Mouse (Mus musculus) ovary, postnatal 14 days (tissue): ENCODE measurements around the gene Tmem205.
A peak's percentile ranks its signal among the peaks of the same experiment; 100 is the strongest.

ENCODE experiments used
- DNase-seq: peaks from one replicate; pipeline ENCODE4 v3.0.0; 2022; ENCODE audit warnings: low spot score

Gene Tmem205

GRCm38 (mm10) chr9:21927208-21927753 is at the start of gene Tmem205, which contains the start of gene Ccdc159:
Tmem205 (minus strand) TSS chr9:21927556.
Ccdc159 (plus strand) TSS chr9:21927471.
- DNase-seq = peak; percentile 79

DNA sequence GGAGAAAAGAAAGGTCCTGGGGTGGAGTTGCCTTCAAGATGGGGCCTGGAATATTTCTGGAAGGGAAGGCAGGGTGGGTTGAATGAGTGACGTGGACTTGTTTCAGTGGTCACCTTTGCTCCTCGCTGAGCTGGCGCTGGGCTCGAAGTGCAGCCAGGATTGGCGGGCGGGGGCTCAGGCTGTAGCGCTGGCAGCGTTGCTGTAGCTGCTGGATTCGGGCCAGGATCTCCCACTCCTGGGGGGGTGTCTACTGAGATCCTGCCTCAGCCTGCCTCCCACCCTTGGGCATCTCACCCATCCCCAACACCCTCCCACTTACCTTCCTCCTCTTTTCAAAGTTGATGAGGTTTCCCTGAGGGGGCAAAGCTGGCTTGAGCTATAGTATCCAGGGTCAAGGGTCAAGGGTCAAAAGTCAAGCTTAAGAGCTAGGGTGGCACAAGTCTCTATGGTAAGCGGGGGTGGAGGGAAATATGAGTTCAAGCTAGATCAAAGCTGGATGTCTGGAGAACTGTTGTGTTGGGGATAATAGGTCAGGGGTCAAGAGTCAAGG is 49.3 kb upstream of the Tmem205 start:
- DNase-seq = no peak

GRCm38 (mm10) chr9:21969304-21969703 is 41.9 kb upstream of the Tmem205 start:
- no peak for DNase-seq

GRCm38 (mm10) chr9:21968883-21969282 is 41.5 kb upstream of the Tmem205 start:
- no peak for DNase-seq

- no peak for DNase-seq
Observed at GRCm38 (mm10) chr9:21963417-21963816, 36.1 kb upstream of the Tmem205 start, which contains the start of gene Epor. Epor (minus strand) TSS chr9:21963506.

GRCm38 (mm10) chr9:21962416-21963059 is 35.2 kb upstream of the Tmem205 start:
- peak; percentile 39 for DNase-seq

DNA sequence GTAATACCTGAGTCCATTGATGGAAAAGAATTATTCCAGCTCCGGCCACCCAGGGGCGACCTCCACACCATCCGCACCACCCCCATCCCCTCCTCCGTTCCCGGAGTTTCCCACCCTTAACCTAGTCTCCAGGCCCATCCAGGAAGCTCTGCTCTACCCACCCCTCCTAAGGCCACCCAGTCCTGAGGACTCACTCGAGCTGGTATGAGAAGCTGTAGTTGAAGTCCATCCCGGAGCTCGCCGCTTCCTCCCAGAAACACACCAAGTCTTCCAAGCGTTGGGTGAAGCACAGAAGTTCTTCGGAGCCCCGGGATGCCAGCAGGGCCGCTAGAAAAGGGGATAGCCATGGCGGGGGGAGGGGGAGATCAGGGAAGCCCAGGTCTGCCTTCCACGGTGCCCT is 34.7 kb upstream of the Tmem205 start:
- DNase-seq = no peak

DNA sequence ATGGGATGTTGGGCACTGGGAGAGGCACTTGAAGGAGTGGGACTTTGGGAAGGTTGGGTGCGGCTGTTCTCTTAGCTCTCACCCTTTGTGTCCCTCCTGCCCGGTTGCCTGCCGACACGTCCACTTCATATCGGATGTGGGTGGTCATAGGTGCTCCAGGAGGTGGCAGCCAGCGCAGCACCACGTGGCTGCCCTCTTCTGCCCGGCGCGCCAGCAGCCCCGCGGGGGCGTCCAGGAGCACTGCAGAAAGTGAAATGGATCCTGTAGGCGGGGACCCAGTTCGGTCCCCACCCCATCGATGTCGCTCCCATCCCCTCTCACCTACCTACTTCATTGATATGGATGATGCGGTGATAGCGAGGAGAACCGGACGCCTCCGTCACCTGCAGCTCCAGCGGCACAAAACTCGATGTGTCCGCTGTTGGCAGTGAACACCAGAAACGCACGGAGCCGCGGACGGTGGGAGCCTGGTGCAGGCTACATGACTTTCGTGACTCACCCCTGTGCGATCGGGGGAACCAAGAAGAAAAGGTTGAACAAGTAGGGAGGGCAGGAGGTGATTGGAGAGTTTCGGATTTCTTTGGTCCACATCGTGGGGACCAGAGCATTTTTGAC is 34.1 kb upstream of the Tmem205 start:
- DNase-seq = no peak

DNA sequence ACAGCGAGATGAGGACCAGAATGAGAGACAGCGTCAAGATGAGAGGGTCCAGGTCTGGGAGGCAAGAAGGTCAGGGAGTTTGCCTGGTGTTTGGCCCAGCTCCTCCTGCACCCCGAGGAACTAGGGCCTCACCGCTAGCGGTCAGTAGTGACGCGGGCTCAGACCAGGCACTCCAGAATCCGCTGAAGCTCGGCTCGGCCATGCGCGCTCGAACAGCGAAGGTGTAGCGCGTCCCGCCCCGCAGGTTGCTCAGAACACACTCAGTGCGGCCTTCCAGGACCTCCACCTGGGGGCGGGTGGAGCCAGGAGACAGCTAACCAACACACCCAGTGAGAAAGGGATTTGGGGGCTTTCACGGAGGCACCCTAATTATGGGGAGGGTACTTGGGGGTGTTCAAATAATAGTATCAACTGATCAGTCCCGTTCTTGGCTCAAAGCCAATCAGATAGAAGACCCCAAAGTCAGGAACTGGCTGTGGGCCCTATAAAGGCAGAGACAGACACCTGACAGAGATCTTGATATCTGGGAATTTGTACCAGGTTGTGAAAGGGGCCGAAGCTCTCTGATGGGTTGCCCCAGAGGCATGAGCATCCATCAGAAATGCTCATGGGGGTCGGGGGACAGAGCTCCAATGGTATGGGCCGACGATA is 33.3 kb upstream of the Tmem205 start:
- DNase-seq = no peak

DNA sequence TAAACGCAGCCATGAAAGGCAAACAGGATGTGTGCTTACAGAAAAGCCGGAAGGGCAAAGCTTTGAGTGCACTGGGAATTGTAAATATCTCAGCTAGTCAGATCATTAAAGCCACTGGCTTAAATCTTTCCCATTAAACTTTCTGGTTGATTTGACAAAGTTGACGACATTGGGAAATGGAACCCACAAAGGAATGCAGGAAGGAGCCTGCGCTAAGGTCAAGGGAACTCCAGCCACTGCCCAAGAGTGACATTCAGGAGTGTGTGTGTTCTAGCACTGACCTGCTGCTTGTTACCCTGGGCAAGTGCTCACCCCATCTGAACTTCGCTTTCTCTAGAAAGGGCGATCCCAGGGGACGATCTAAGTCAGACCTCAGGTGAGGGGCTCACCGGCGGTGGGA is 32.8 kb upstream of the Tmem205 start:
- DNase-seq = no peak

DNA sequence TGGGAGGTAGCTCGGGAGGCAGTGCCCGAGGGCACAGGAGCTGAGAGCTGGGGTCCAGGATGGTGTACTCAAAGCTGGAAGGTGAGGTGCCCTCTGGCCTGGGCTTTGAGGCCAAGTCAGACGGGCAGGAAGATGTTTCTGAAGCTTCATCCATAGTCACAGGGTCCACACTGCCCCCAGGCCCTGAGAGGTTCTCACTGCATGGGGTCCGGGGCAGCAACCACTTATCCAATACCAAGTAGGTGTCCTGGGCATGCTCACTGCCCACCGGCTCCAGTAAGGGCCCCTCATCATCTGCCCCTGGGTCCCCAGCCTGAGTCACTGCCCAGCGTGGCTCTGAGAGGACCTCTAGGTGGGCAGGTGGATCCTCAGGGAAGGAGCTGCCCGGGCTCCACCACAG is 31.9 kb upstream of the Tmem205 start:
- no peak for DNase-seq

GRCm38 (mm10) chr9:21958372-21958771 is 31.0 kb upstream of the Tmem205 start:
- DNase-seq = no peak

DNA sequence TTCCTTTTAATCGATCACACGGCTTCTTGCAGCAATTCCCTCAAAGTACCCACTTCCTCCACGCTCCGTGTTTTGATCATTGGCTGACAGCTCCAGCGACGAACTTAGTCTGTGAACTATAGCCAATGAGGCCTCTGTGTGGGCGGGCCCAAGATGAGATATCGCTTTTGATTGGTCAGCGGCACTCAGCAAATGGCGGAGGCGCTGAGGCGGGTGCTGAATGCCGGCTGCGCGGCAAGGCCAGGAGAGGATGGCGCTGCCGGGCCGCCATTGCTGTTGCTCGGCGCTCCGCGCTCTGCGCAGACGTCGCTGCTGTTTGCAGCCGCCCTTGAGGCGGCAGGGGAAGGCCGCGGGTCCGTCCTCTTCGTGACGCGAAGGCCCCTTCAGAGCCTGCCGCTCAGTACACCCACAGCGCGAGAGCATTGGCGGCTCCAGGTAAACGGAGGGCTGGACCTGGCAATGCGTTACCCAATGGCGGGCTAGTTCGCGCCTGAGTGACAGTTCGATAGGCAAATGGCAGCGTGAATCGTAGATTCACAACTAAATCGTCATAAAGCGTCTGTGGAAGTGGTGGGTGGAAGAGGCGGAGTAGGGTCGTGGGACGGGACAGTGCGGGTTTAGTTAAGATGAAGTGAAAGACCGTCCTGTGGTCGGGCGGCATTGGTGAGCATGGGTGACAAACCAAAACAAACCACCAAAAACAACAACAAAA is 28.4 kb upstream of the Tmem205 start, which contains the start of gene Swsap1:
Swsap1 (plus strand) TSS at position 186 of the 712 bp plus-strand sequence.
- peak; percentile 97 for DNase-seq

- DNase-seq = no peak
Observed at GRCm38 (mm10) chr9:21955225-21955569, 27.8 kb upstream of the Tmem205 start.

DNA sequence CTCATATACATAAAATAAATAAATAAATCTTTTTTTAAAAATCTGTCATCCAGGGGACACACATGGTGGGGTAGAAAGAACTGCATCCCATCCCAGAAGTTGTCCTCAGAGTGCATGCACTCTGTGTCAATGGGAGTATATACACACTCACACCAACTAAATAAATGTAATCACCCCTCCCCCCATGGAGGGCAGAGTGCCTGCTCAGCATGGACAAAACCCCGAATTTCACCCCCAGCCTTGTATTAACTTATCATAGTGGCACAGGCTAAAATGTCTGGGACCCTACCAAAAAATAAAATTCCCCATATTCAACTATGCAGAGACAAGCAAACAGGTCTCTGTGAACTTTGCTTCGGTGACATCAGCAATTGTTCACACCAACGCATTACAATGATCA is 27.3 kb upstream of the Tmem205 start:
- no peak for DNase-seq

GRCm38 (mm10) chr9:21953600-21953999 is 26.2 kb upstream of the Tmem205 start:
- no peak for DNase-seq

GRCm38 (mm10) chr9:21951977-21952376 is 24.6 kb upstream of the Tmem205 start:
- no peak for DNase-seq

DNA sequence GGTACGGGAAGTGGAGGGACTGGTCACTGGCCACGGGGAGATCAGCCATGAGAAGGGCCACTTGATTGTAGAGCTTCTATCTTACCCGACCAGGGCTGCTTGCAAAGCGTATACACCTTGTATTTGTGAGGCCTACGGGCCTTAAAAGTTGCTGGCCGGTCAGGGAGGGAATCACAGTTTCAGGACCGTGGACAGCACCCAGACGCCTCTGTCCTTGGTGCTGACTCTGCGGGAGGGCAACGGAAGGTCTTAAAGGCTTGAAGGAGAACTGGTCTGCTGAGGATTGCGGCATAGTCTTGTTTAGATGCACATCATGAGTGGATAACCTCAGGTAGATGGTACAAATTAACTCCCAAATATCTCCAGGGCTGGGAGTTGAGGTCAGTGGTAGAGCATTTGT is 23.0 kb upstream of the Tmem205 start:
- peak; percentile 87 for DNase-seq

GRCm38 (mm10) chr9:21948790-21949189 is 21.4 kb upstream of the Tmem205 start:
- DNase-seq = no peak

DNA sequence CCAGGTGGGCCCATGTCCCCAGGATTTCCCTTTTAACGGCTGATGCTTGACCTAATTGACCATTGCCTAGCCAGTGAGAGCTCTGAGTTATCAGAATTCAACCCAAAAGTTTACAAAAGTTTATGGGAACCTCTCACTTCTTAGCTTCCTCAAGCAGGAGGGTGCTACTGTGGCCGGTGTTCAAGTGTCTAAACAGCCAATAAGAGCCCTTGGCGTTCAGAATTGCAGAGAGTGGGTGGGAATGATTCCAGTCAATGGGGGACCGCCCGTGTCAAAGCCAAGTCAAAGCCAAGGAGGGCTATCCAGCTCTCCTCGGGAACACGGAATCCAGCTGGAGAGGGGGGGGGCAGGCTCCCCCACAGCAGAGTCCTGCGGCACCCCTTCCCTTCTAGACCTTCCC is 20.8 kb upstream of the Tmem205 start:
- no peak for DNase-seq

DNA sequence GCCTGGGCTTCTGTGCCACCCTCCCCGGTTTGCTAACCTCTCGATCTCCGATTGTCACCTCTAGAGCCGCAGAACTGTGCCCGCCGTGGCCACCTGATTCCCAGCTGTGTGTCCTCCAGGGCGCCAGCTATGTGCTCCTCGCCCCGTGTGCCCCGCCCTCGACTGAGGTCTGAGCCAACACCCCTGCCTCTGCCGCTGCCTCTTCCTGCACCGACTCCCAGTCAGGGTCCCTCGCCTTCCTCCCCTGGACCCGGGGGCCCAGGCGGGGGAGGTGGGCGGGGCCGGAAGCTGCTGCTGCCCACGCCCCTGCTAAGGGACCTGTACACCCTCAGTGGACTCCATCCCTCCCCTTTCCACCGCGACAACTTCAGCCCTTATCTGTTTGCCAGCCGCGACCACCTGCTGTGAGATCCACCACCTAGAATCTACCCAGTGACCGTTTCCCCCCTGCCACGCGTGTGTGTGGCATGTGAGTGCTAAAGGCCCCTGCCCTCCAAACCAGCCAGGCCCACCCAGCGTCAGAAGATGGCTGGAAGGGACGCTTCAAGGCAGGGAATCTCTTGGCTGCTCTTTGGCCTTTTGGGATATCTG is 20.3 kb upstream of the Tmem205 start:
- no peak for DNase-seq

- no peak for DNase-seq
Observed at GRCm38 (mm10) chr9:21944267-21944666, 16.9 kb upstream of the Tmem205 start.
